Mouse (Mus musculus): Measurements from ENCODE around the gene Mecom. TPM values are rescaled to one million over a fixed set of nuclear protein-coding genes. Genes with fewer than 3 reads are reported as not detected.

Mecom gene
- polyA plus RNA-seq, 1 experiment from 2014 or later, result 44.4 TPM

DNA sequence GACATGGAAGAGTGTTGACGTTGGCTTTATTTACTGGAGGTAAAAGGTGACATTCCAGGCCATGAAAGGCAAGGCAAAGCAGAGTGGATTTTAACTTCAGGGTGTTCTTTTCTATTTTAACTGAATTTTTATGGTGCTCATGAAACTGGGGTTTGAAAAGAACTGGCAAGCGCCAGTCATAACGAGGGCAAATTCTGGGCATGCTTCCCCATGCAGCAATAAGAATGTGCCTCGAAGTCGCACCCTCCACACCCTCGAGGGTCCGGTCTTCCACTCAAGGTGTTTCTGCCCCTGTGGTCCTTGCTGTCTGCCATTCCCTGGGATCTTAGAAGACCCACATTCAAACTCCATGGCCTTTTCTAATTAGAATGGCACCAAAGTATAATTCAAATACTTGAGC, 547.5 kb downstream of the Mecom start:
- Histone ChIP-seq H3K36me3 (0 out of 2 replicates have a peak, but pooled peaks cover 5% of the 10 kb centered on the region), H3K27ac (no peak overlapping the region), H3K9me3 (replicated peaks) (no peaks in the 10 kb centered on the region), H3K9ac (no peak overlapping the region), H3K4me2 (replicated peaks) (no peak overlapping the region), H3K27me3 (no peaks in the 10 kb centered on the region), H3K4me3 (no peak overlapping the region), H3K4me1 (peaks cover 3% of the 10 kb centered on the region; the same call in 1 of the 2 replicates)
- 83% methylated on average over 7 of the region's 7 CpGs for WGBS
- no peak for ATAC-seq (ENCODE audit: low FRiP score)

GRCm38 (mm10) chr3:29999035-29999434, 548.8 kb downstream of the Mecom start:
- WGBS, result 50% methylated on average over 1 of the region's 1 CpGs
- Histone ChIP-seq H3K27me3 (no peaks in the 10 kb centered on the region), H3K36me3 (0 out of 2 replicates have a peak, but pooled peaks cover 5% of the 10 kb centered on the region), H3K9me3 (replicated peaks) (no peaks in the 10 kb centered on the region), H3K27ac (no peak overlapping the region), H3K4me2 (replicated peaks) (no peak overlapping the region), H3K9ac (no peak overlapping the region), H3K4me1 (no peaks in the 10 kb centered on the region), H3K4me3 (no peak overlapping the region)
- no peak for ATAC-seq (ENCODE audit: low FRiP score)

DNA sequence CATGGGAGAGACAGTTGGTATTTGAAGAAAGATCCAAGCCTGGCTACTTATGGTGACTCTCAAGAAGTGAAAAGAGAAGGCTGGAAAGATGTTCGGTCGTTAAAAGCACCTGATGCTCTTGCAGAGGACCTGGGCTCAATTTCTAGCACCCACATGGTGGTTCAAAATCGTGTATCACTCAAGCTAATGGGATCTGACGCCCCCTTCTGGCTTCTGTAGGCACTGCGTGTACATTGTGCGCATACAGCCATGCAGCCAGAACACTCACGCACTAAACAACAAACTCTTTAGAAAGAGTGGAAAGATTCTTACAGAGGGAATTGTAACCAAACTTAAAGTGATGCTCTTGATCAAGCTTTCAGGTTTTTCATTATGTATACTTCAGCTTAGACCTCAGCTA, 550.7 kb downstream of the Mecom start:
- Histone ChIP-seq H3K4me1 (no peaks in the 10 kb centered on the region), H3K4me2 (replicated peaks) (no peak overlapping the region), H3K4me3 (no peak overlapping the region), H3K27me3 (no peaks in the 10 kb centered on the region), H3K36me3 (0 out of 2 replicates have a peak, but pooled peaks cover 5% of the 10 kb centered on the region), H3K9me3 (replicated peaks) (no peaks in the 10 kb centered on the region), H3K9ac (no peak overlapping the region), H3K27ac (no peak overlapping the region)
- no peak for ATAC-seq (ENCODE audit: low FRiP score)
- WGBS, result 85% methylated on average over 7 of the region's 7 CpGs

DNA sequence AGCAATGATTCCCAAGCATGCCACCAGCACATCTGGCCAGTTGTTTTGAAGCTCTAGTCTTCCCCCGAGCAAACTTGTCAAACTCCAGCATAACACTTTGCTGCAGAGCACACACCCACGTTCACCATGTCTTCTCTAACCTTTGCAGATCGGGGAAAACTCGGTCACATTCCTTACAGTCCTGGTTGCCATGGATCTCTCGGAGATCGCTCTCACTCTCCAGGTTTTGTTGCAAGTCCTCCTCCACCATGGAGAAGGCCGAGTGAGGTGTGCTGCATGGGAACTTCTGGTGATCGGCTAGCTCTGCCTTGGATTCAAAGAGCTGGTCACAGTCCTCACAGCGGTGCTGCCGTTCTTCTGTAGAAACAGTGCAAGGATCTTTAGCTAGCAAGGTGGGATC, 554.5 kb downstream of the Mecom start:
- H3K36me3 ChIP-seq, result 0 out of 2 replicates have a peak, but pooled peaks cover 5% of the 10 kb centered on the region
- H3K27me3 ChIP-seq, result no peaks in the 10 kb centered on the region
- no peaks in the 10 kb centered on the region for H3K9me3 ChIP-seq (replicated peaks)
- H3K27ac ChIP-seq, result no peak overlapping the region
- no peaks in the 10 kb centered on the region for H3K4me1 ChIP-seq
- H3K4me2 ChIP-seq (replicated peaks), result no peak overlapping the region
- ATAC-seq (ENCODE audit: low FRiP score), result no peak
- H3K4me3 ChIP-seq, result no peak overlapping the region
- no peak overlapping the region for H3K9ac ChIP-seq
- 66% methylated on average over 10 of the region's 10 CpGs for WGBS

DNA sequence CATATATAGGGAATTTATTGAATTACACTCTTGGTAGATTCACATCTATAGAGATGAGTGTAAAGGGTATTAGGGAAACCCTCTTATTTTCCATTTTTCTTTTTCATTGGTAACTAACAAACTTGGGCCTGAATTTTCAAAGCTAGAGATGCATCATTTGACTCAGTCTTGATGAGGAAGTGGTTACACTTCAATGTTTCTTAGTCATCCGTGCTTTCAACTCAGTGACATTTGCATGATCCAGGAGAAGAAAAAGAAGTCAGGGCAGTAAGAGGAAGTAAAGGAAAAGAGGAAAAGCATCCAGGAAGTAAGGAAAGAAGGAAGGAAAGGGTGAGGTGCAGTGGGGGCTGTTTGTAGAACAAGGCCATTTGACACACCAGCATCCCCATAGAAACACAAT, 556.3 kb downstream of the Mecom start:
- H3K9ac ChIP-seq, result no peak overlapping the region
- ATAC-seq (ENCODE audit: low FRiP score), result no peak
- H3K36me3 ChIP-seq, result no peaks in the 10 kb centered on the region
- no peaks in the 10 kb centered on the region for H3K4me1 ChIP-seq
- H3K27ac ChIP-seq, result no peak overlapping the region
- no peaks in the 10 kb centered on the region for H3K27me3 ChIP-seq
- H3K4me2 ChIP-seq (replicated peaks), result no peak overlapping the region
- H3K4me3 ChIP-seq, result no peak overlapping the region
- WGBS, result 90% methylated on average over 1 of the region's 1 CpGs
- no peaks in the 10 kb centered on the region for H3K9me3 ChIP-seq (replicated peaks)

DNA sequence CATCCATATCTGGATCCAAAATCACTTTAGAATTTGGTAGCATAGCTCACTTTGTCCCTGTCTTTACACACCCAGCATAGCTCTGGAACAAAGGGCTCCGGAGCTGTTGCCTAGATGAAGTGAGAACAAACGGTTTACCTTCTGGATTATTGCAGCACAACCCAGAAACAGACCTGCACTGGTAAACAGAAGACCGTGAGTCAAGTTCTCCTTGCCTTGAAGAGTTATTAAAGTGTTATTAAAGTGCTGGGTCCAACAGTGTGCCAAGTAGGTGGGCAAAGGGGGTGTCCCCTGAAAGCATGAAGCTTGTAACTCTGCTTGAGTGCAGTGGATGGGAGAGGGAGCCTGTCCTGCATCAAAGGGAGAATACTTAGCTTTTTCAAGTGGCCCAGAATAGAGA, 563.4 kb downstream of the Mecom start:
- no peak overlapping the region for H3K27ac ChIP-seq
- no peak overlapping the region for H3K4me3 ChIP-seq
- WGBS, result 94% methylated on average over 3 of the region's 3 CpGs
- no peaks in the 10 kb centered on the region for H3K4me1 ChIP-seq
- H3K4me2 ChIP-seq (replicated peaks), result no peak overlapping the region
- H3K9me3 ChIP-seq (replicated peaks), result no peaks in the 10 kb centered on the region
- no peak for ATAC-seq (ENCODE audit: low FRiP score)
- no peaks in the 10 kb centered on the region for H3K27me3 ChIP-seq
- H3K36me3 ChIP-seq, result no peaks in the 10 kb centered on the region
- H3K9ac ChIP-seq, result no peak overlapping the region

GRCm38 (mm10) chr3:29981259-29981910, 566.4 kb downstream of the Mecom start:
- no peaks in the 10 kb centered on the region for H3K9me3 ChIP-seq (replicated peaks)
- no peaks in the 10 kb centered on the region for H3K27me3 ChIP-seq
- no peak overlapping the region for H3K27ac ChIP-seq
- H3K4me1 ChIP-seq, result no peaks in the 10 kb centered on the region
- 76% methylated on average over 7 of the region's 7 CpGs for WGBS
- no peak overlapping the region for H3K4me3 ChIP-seq
- no peak for ATAC-seq (ENCODE audit: low FRiP score)
- no peaks in the 10 kb centered on the region for H3K36me3 ChIP-seq
- no peak overlapping the region for H3K4me2 ChIP-seq (replicated peaks)
- H3K9ac ChIP-seq, result no peak overlapping the region

- Histone ChIP-seq H3K36me3 (no peaks in the 10 kb centered on the region), H3K4me2 (replicated peaks) (no peak overlapping the region), H3K4me3 (no peak overlapping the region), H3K4me1 (no peaks in the 10 kb centered on the region), H3K9ac (no peak overlapping the region), H3K27ac (no peak overlapping the region), H3K9me3 (replicated peaks) (no peaks in the 10 kb centered on the region), H3K27me3 (no peaks in the 10 kb centered on the region)
- ATAC-seq (ENCODE audit: low FRiP score), result no peak
- WGBS, result 93% methylated on average over 9 of the region's 9 CpGs
These were observed 567.3 kb downstream of the Mecom start for GRCm38 (mm10) chr3:29980531-29980930.

DNA sequence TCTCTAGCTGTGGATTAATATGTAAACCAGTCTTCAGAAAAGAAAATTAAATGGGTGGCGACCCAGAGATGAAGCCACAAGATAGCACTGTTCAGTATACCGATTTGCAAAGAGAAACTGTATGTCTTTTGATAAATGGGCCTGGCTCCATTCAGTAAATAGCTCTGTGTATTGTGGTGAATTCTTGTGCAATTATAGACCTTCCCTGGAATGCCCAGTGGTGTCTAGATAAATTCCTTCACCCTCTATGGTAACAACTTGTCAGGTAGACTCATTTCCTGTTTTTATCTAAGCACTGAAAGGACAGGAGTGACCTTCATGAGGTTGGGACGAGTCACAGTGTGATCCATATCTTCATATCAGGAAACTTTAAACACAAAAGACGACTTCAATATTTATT, 571.2 kb downstream of the Mecom start:
- H3K27ac ChIP-seq, result no peak overlapping the region
- no peak for ATAC-seq (ENCODE audit: low FRiP score)
- no peaks in the 10 kb centered on the region for H3K36me3 ChIP-seq
- WGBS, result 75% methylated on average over 4 of the region's 4 CpGs
- no peaks in the 10 kb centered on the region for H3K27me3 ChIP-seq
- H3K9me3 ChIP-seq (replicated peaks), result no peaks in the 10 kb centered on the region
- no peak overlapping the region for H3K9ac ChIP-seq
- no peak overlapping the region for H3K4me2 ChIP-seq (replicated peaks)
- no peak overlapping the region for H3K4me3 ChIP-seq
- no peaks in the 10 kb centered on the region for H3K4me1 ChIP-seq

DNA sequence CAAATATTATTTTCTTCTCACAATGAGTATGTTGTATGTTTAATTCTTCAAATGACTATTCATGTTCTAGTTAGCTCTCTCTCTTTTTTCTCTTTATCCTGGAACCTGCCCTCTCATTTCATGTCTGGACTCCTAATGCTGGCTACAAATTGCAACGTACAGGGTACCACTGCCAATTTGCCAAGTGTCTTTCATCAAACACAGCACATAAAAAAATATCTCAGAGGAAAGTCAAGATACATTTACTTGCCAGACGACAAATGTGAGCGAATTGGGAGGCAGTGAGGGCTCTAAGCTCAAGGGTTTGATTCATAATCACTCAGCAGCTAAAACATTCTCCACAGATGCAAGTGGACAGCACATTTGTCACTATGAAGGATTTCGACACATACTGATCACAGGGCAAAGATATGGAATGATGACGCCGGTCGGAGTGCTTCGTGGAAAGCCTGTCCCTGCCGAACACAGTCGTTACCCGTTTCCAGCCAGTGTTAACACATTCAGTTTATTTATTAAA, 579.3 kb downstream of the Mecom start:
- no peaks in the 10 kb centered on the region for H3K4me1 ChIP-seq
- no peaks in the 10 kb centered on the region for H3K36me3 ChIP-seq
- no peak overlapping the region for H3K4me2 ChIP-seq (replicated peaks)
- H3K27ac ChIP-seq, result no peak overlapping the region
- H3K9ac ChIP-seq, result no peak overlapping the region
- H3K9me3 ChIP-seq (replicated peaks), result no peaks in the 10 kb centered on the region
- 80% methylated on average over 11 of the region's 11 CpGs for WGBS
- H3K4me3 ChIP-seq, result no peak overlapping the region
- H3K27me3 ChIP-seq, result no peaks in the 10 kb centered on the region
- ATAC-seq (ENCODE audit: low FRiP score), result no peak

GRCm38 (mm10) chr3:29963953-29964352, 583.9 kb downstream of the Mecom start:
- no peaks in the 10 kb centered on the region for H3K4me1 ChIP-seq
- no peaks in the 10 kb centered on the region for H3K27me3 ChIP-seq
- H3K36me3 ChIP-seq, result no peaks in the 10 kb centered on the region
- no peak overlapping the region for H3K9ac ChIP-seq
- H3K27ac ChIP-seq, result no peak overlapping the region
- no peaks in the 10 kb centered on the region for H3K9me3 ChIP-seq (replicated peaks)
- H3K4me2 ChIP-seq (replicated peaks), result no peak overlapping the region
- WGBS, result 80% methylated on average over 7 of the region's 7 CpGs
- H3K4me3 ChIP-seq, result no peak overlapping the region
- ATAC-seq (ENCODE audit: low FRiP score), result no peak

DNA sequence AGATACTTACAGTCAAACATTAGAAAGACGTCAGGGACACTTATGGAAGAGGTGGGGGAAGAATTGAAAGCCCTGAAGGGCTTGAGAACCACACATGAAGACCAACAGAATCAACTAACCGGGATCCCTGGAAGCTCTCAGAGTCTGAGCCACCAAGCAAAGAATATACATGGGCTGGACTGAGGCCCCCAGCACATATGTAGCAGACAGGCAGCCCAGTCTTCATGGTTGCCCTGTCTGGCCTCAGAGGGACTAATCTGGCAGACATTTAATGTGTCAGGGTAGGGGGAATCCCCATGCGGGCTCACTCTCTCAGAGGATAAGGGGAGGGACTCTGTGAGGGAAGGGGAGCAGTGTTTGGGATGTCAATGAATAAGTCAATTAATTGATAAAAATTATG, 584.4 kb downstream of the Mecom start:
- no peaks in the 10 kb centered on the region for H3K9me3 ChIP-seq (replicated peaks)
- no peak overlapping the region for H3K27ac ChIP-seq
- no peaks in the 10 kb centered on the region for H3K36me3 ChIP-seq
- 80% methylated on average over 3 of the region's 3 CpGs for WGBS
- no peak overlapping the region for H3K9ac ChIP-seq
- H3K4me1 ChIP-seq, result no peaks in the 10 kb centered on the region
- H3K4me3 ChIP-seq, result no peak overlapping the region
- ATAC-seq (ENCODE audit: low FRiP score), result no peak
- no peak overlapping the region for H3K4me2 ChIP-seq (replicated peaks)
- no peaks in the 10 kb centered on the region for H3K27me3 ChIP-seq

DNA sequence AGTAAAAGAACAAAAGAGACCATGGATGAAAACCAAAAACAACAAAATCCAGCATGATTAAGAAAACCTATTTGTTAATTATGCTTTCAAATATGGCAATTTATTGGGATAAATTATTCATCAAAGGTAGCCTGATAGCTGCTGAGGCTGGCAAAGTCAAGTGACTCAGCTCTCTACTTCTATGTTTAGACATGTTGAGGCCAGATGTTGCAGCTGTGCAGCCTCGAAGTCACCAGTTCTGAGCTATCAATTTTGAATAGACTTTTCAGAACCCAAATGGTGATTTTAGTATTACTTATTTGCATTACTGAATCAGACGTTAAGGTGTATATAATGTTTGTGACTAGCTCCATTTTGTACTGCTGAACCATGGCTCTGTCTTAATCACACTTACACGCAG, 588.8 kb downstream of the Mecom start:
- Histone ChIP-seq H3K27ac (no peak overlapping the region), H3K36me3 (no peaks in the 10 kb centered on the region), H3K4me3 (no peak overlapping the region), H3K9me3 (replicated peaks) (no peaks in the 10 kb centered on the region), H3K9ac (no peak overlapping the region), H3K27me3 (no peaks in the 10 kb centered on the region), H3K4me2 (replicated peaks) (no peak overlapping the region), H3K4me1 (no peaks in the 10 kb centered on the region)
- 79% methylated on average over 3 of the region's 3 CpGs for WGBS
- no peak for ATAC-seq (ENCODE audit: low FRiP score)
